15 mouse cellular contexts compared by ENCODE assay signal in the genomic region with DNA sequence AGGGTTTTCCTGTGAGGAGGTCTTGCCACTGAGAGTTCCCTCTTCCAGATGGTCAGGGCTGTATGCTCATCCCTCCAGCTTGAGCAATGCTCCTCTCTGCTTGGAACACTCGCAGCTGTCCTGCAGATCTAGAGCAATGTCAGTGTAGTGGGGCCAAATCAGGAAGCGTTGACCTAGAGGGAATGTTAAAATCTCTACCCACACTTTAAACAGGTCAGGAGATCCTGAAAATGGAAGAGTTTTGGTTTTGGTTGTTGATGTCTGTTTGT. TPM values are rescaled to one million over a fixed set of nuclear protein-coding genes. Genes with fewer than 3 reads are reported as not detected.
DNase-seq lines count a peak whose midpoint lies in the region; ATAC-seq and TF ChIP-seq lines count a peak whose summit lies in the region.
"Had no signal": no experiment of that assay in that cellular context is flagged by ENCODE, and none has a peak within 500 bp of the region (broad histone marks: within the 10 kb centered on the region; RNA-seq: fewer than 3 reads in every experiment).

No protein-coding gene starts in this region.

- peak; percentile 28 for DNase-seq in gastrocnemius, adult 18-20 months (ENCODE audit: low spot score)
- no peak for DNase-seq in gastrocnemius, postnatal 14 days
- DNase-seq in layer of hippocampus, adult 2 months (ENCODE audit: low spot score in 2 of 2) = no peak
- DNase-seq in layer of hippocampus, postnatal 25 days (ENCODE audit: extremely low spot score in 1 of 2, low spot score in 1 of 2) = no peak
- DNase-seq in ovary, postnatal 14 days (ENCODE audit: low spot score) = no peak
- DNase-seq: kidney, adult 9 months; kidney, postnatal 25 days had no signal

- no peak for TF ChIP-seq CTCF in layer of hippocampus, adult 2 months (conservative IDR thresholded peaks at IDR 0.05)

- H3K79me2 ChIP-seq in macrophage (ENCODE audit: inconsistent target) = peaks cover 90% of the 10 kb centered on the region

- peaks cover 4% of the 10 kb centered on the region; the same call in 1 of the 2 replicates for H3K36me3 ChIP-seq in macrophage (ENCODE audit: inconsistent target)
- H3K36me3 ChIP-seq: forebrain, embryonic 12.5 days; hindbrain, embryonic 13.5 days; intestine, embryonic 15.5 days; liver, embryonic 12.5 days; midbrain, embryonic 12.5 days; neural tube, embryonic 12.5 days had no signal

- 0 out of 2 replicates have a peak, but pooled peaks have one; percentile 22 for ATAC-seq in common myeloid progenitor, adult 5-6 weeks (replicated peaks; ENCODE audit: low read depth, poor library complexity, severe bottlenecking)
- ATAC-seq: intestine, embryonic 15.5 days; liver, embryonic 12.5 days had no signal

- H3K27ac ChIP-seq in layer of hippocampus, adult 2 months = peak overlapping the region; percentile 68
- 0 out of 2 replicates have a peak overlapping the region, but pooled peaks have one; percentile 2 for H3K27ac ChIP-seq in macrophage
- H3K27ac ChIP-seq: forebrain, embryonic 12.5 days; hindbrain, embryonic 13.5 days; intestine, embryonic 15.5 days; liver, embryonic 12.5 days; midbrain, embryonic 12.5 days; neural tube, embryonic 12.5 days had no signal

- intact Hi-C loops in gastrocnemius, postnatal 14 days (cut with DNase I; ENCODE audit: low total_unique reads) = no loop called here

- 59% methylated on average over 2 of the region's 2 CpGs for WGBS in macrophage (ENCODE audit: missing documents)

- no peak overlapping the region for H3K4me3 ChIP-seq in layer of hippocampus, adult 2 months
- no peak overlapping the region for H3K4me3 ChIP-seq in macrophage (ENCODE audit: inconsistent target)
- H3K4me3 ChIP-seq: forebrain, embryonic 12.5 days; hindbrain, embryonic 13.5 days; intestine, embryonic 15.5 days; liver, embryonic 12.5 days; midbrain, embryonic 12.5 days; neural tube, embryonic 12.5 days had no signal

RNA-seq across cellular contexts. Expression of gene Slc9a9, which starts 36.0 kb away (rescaled TPM):
- 1 to 10 TPM; 1.6 to 2.5 TPM for total RNA-seq in gastrocnemius, adult 18-20 months (2021)
- 1 to 10 TPM; 2.5 to 3.1 TPM for total RNA-seq in gastrocnemius, postnatal 14 days (2021)
- 10 to 100 TPM; 18.3 to 19.4 TPM for total RNA-seq in layer of hippocampus, adult 2 months (2021)
- 10 to 100 TPM; 12.3 to 18.0 TPM for total RNA-seq in layer of hippocampus, postnatal 25 days (2021)
- 13.7 and 15.9 TPM in 2 replicates for total RNA-seq in common myeloid progenitor, adult 5-6 weeks (2017)
- 1,000 to 10,000 TPM in 8 of 26 experiments, 100 to 1,000 TPM in 18; 260 to 1,350 (median 482) TPM for total RNA-seq in macrophage (2018; cell fraction: chromatin; rRNA removed)
- 100 to 1,000 TPM in 13 of 26 experiments, 10 to 100 TPM in 13; 44.5 to 321 (median 150) TPM for total RNA-seq in macrophage (2018; cell fraction: cytosol; rRNA removed)
- total RNA-seq in macrophage (2018; cell fraction: nucleus; rRNA removed) = 1,000 to 10,000 TPM in 2 of 26 experiments, 100 to 1,000 TPM in 23, 10 to 100 TPM in 1; 86.3 to 1,212 (median 410) TPM
- polyA plus RNA-seq in macrophage (2018) = 108 to 246 TPM (median 219 TPM) in 3 replicates
